10 mouse cellular contexts compared by ENCODE assay signal in genomic region chr2:157027106-157028008, GRCm38 (mm10). TPM values are rescaled to one million over a fixed set of nuclear protein-coding genes. Genes with fewer than 3 reads are reported as not detected.
DNase-seq lines count a peak whose midpoint lies in the region; ATAC-seq lines count a peak whose summit lies in the region.
"Had no signal": no experiment of that assay in that cellular context is flagged by ENCODE, and none has a peak within 500 bp of the region (broad histone marks: within the 10 kb centered on the region; RNA-seq: fewer than 3 reads in every experiment).

No protein-coding gene starts in this region.

- no peaks in the 10 kb centered on the region for H3K4me1 ChIP-seq in forebrain, embryonic 10.5 days
- H3K4me1 ChIP-seq in forebrain, embryonic 15.5 days: no peaks in the 10 kb centered on the region
- H3K4me1 ChIP-seq in stomach, embryonic 15.5 days: no peaks in the 10 kb centered on the region

- peaks cover 21% of the 10 kb centered on the region for H3K9me3 ChIP-seq in forebrain, embryonic 10.5 days
- peaks cover 2% of the 10 kb centered on the region; the same call in 1 of the 2 replicates for H3K9me3 ChIP-seq in forebrain, embryonic 15.5 days
- no peaks in the 10 kb centered on the region for H3K9me3 ChIP-seq in stomach, embryonic 15.5 days

- no peak overlapping the region for H3K4me2 ChIP-seq in forebrain, embryonic 15.5 days (replicated peaks)
- no peak overlapping the region for H3K4me2 ChIP-seq in stomach, embryonic 15.5 days

- peaks cover 98% of the 10 kb centered on the region for H3K36me3 ChIP-seq in forebrain, embryonic 10.5 days (replicated peaks)
- H3K36me3 ChIP-seq in forebrain, embryonic 15.5 days: peaks cover 89% of the 10 kb centered on the region
- H3K36me3 ChIP-seq in stomach, embryonic 15.5 days: peaks cover 73% of the 10 kb centered on the region

- WGBS in forebrain, embryonic 10.5 days: 92% methylated on average over 21 of the region's 21 CpGs
- WGBS in forebrain, embryonic 15.5 days: 86% methylated on average over 21 of the region's 21 CpGs
- 81% methylated on average over 21 of the region's 21 CpGs for WGBS in stomach, embryonic 15.5 days

- H3K27me3 ChIP-seq in forebrain, embryonic 10.5 days (ENCODE audit: poor library complexity, severe bottlenecking): no peaks in the 10 kb centered on the region
- H3K27me3 ChIP-seq in forebrain, embryonic 15.5 days: no peaks in the 10 kb centered on the region
- no peaks in the 10 kb centered on the region for H3K27me3 ChIP-seq in stomach, embryonic 15.5 days (replicated peaks)

- no peak for DNase-seq in forebrain, embryonic 10.5 days (ENCODE audit: extremely low spot score, low spot score)
- peak; percentile 95 for DNase-seq in brain, adult 2 months (ENCODE audit: low read depth, low spot score)
- DNase-seq in frontal cortex, postnatal 36 days (ENCODE audit: low spot score in 2 of 2): peak; percentile 43 to 52
- DNase-seq in layer of hippocampus, postnatal 10 days (ENCODE audit: low spot score in 2 of 2): peak; percentile 61 to 72
- no peak for DNase-seq in adrenal gland, adult 2 months
- no peak for DNase-seq in adrenal gland, postnatal 10 days

- no peak overlapping the region for H3K27ac ChIP-seq in forebrain, embryonic 10.5 days
- H3K27ac ChIP-seq in forebrain, embryonic 15.5 days (replicated peaks): no peak overlapping the region
- no peak overlapping the region for H3K27ac ChIP-seq in stomach, embryonic 15.5 days

- H3K9ac ChIP-seq in forebrain, embryonic 15.5 days (replicated peaks): no peak overlapping the region
- H3K9ac ChIP-seq in stomach, embryonic 15.5 days: no peak overlapping the region

- no peak for ATAC-seq in forebrain, embryonic 15.5 days (replicated peaks)
- peak; percentile 74; the same call in 1 of the 2 replicates for ATAC-seq in stomach, embryonic 15.5 days (ENCODE audit: insufficient read depth, low FRiP score, low read depth)

- peak overlapping the region; percentile 19; the same call in 1 of the 2 replicates for H3K4me3 ChIP-seq in forebrain, embryonic 10.5 days
- no peak overlapping the region for H3K4me3 ChIP-seq in forebrain, embryonic 15.5 days
- no peak overlapping the region for H3K4me3 ChIP-seq in stomach, embryonic 15.5 days (replicated peaks)

RNA-seq across cellular contexts. Expression of gene Dsn1, which starts 20.4 kb away (rescaled TPM):
- 58.0 and 59.1 TPM in 2 replicates for polyA plus RNA-seq in forebrain, embryonic 10.5 days (2016; fragmentation: Nextera tagmentation; extraction: Ambion mirVana)
- 21.7 and 23.1 TPM in 2 replicates for polyA plus RNA-seq in forebrain, embryonic 15.5 days (2015; fragmentation: Nextera tagmentation; extraction: Ambion mirVana)
- total RNA-seq in layer of hippocampus, postnatal 10 days (2021): 1 to 10 TPM; 5.2 to 8.3 TPM
- 27.3 and 29.6 TPM in 2 replicates for polyA plus RNA-seq in stomach, embryonic 15.5 days (2015; fragmentation: Nextera tagmentation; extraction: Ambion mirVana)
- 1 to 10 TPM; 4.1 to 6.3 TPM for total RNA-seq in adrenal gland, adult 2 months (2021)
- 0.76 and 0.77 TPM in 2 replicates for polyA plus RNA-seq in adrenal gland, adult 2 months (2012; rRNA removed)
- 10 to 100 TPM in 1 of 2 experiments, 1 to 10 TPM in 1; 9.2 to 12.8 TPM for total RNA-seq in adrenal gland, postnatal 10 days (2021)

RNA-seq across cellular contexts. Expression of gene Ndrg3, which starts 35.5 kb away (rescaled TPM):
- polyA plus RNA-seq in forebrain, embryonic 10.5 days (2016; fragmentation: Nextera tagmentation; extraction: Ambion mirVana): 44.6 and 46.4 TPM in 2 replicates
- polyA plus RNA-seq in forebrain, embryonic 15.5 days (2015; fragmentation: Nextera tagmentation; extraction: Ambion mirVana): 121 and 123 TPM in 2 replicates
- total RNA-seq in layer of hippocampus, postnatal 10 days (2021): 100 to 1,000 TPM; 360 to 416 TPM
- 39.5 and 44.0 TPM in 2 replicates for polyA plus RNA-seq in stomach, embryonic 15.5 days (2015; fragmentation: Nextera tagmentation; extraction: Ambion mirVana)
- 10 to 100 TPM; 68.0 to 72.5 TPM for total RNA-seq in adrenal gland, adult 2 months (2021)
- polyA plus RNA-seq in adrenal gland, adult 2 months (2012; rRNA removed): 37.7 and 41.7 TPM in 2 replicates
- 10 to 100 TPM; 51.3 to 59.2 TPM for total RNA-seq in adrenal gland, postnatal 10 days (2021)

RNA-seq across cellular contexts. Expression of gene Soga1, which starts 51.7 kb away (rescaled TPM):
- polyA plus RNA-seq in forebrain, embryonic 10.5 days (2016; fragmentation: Nextera tagmentation; extraction: Ambion mirVana): 3.5 and 4.0 TPM in 2 replicates
- 5.7 and 8.2 TPM in 2 replicates for polyA plus RNA-seq in forebrain, embryonic 15.5 days (2015; fragmentation: Nextera tagmentation; extraction: Ambion mirVana)
- 10 to 100 TPM; 74.1 to 79.6 TPM for total RNA-seq in layer of hippocampus, postnatal 10 days (2021)
- polyA plus RNA-seq in stomach, embryonic 15.5 days (2015; fragmentation: Nextera tagmentation; extraction: Ambion mirVana): 3.6 and 4.2 TPM in 2 replicates
- 10 to 100 TPM; 30.9 to 36.6 TPM for total RNA-seq in adrenal gland, adult 2 months (2021)
- 31.1 and 33.1 TPM in 2 replicates for polyA plus RNA-seq in adrenal gland, adult 2 months (2012; rRNA removed)
- 10 to 100 TPM; 30.3 to 35.9 TPM for total RNA-seq in adrenal gland, postnatal 10 days (2021)

RNA-seq across cellular contexts. Expression of gene Tldc2, which starts 59.5 kb away (rescaled TPM):
- not detected in 2 replicates for polyA plus RNA-seq in forebrain, embryonic 10.5 days (2016; fragmentation: Nextera tagmentation; extraction: Ambion mirVana)
- polyA plus RNA-seq in forebrain, embryonic 15.5 days (2015; fragmentation: Nextera tagmentation; extraction: Ambion mirVana): not detected in 2 replicates
- not detected for total RNA-seq in layer of hippocampus, postnatal 10 days (2021)
- not detected in 2 replicates for polyA plus RNA-seq in stomach, embryonic 15.5 days (2015; fragmentation: Nextera tagmentation; extraction: Ambion mirVana)
- not detected for total RNA-seq in adrenal gland, adult 2 months (2021)
- 0.19 TPM in 1 of 2 replicates, not detected in the other for polyA plus RNA-seq in adrenal gland, adult 2 months (2012; rRNA removed)
- total RNA-seq in adrenal gland, postnatal 10 days (2021): not detected
- total RNA-seq: left cerebral cortex, adult 8-10 months had no signal
- polyA plus RNA-seq: cortical plate, adult 2 months had no signal

Comparison
In these comparisons a context has a peak if more than half of its experiments do, and no peak if none do; other contexts are left out.
1. DNase-seq: peak in brain, adult 2 months (single experiment), frontal cortex, postnatal 36 days (2 of 2) and layer of hippocampus, postnatal 10 days (2 of 2); none in forebrain, embryonic 10.5 days (single experiment), adrenal gland, adult 2 months (single experiment) and adrenal gland, postnatal 10 days (single experiment).
2. RNA of gene Dsn1, which starts 20.4 kb away (polyA plus RNA-seq): 58.0 to 59.1 TPM in forebrain, embryonic 10.5 days, 27.3 to 29.6 TPM in stomach, embryonic 15.5 days and 21.7 to 23.1 TPM in forebrain, embryonic 15.5 days; 0.76 to 0.77 TPM in adrenal gland, adult 2 months; every median in the first group is over 10 times any median in the second.